Mouse (Mus musculus): ENCODE measurements at regions not wholly inside any gene's neighbourhood (a gene's known extent, or its start where the extent isn't known, plus 50 kb on each side); places are given as distances from the start of the nearest gene placed in this dataset.

GRCm38 (mm10) chr6:14358280-14358679, 396.8 kb downstream of the Ppp1r3a start:
- DNase-seq = no peak

Data from cerebellum, adult 11 months (tissue).